Mouse (Mus musculus): ENCODE data around the gene Frmd4b. TPM values are rescaled to one million over a fixed set of nuclear protein-coding genes. Genes with fewer than 3 reads are reported as not detected.

Gene Frmd4b
- 7.6 and 8.3 TPM in 2 replicates for polyA plus RNA-seq (2015; fragmentation: Nextera tagmentation; extraction: Ambion mirVana)

DNA sequence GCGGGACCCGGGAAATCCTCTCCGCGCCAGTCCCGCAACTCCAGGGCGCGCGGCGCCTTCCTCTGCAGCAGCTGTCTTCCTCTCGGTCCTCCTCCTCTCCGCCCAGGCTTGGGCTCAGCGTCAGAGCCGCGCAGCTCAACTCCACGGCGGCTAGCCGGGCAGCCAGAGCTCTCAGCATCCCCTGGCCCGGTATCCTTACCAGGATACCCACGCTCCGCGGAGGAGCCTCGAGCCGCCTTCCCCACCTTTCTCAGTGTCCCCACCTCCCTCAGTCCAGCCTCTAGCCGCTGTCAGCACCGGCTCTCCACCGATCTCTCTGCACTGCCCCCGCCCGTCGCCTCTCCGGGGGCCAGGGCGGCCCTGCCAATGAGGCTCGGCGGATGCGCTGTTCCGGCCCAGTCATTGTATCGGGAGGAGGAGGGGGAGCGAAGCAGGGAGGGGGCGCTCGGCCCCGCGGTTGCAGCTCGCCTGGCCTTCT is at the start of gene Frmd4b:
Gene Frmd4b (minus strand): TSS at position 276 of the 478 bp plus-strand sequence.

DNA sequence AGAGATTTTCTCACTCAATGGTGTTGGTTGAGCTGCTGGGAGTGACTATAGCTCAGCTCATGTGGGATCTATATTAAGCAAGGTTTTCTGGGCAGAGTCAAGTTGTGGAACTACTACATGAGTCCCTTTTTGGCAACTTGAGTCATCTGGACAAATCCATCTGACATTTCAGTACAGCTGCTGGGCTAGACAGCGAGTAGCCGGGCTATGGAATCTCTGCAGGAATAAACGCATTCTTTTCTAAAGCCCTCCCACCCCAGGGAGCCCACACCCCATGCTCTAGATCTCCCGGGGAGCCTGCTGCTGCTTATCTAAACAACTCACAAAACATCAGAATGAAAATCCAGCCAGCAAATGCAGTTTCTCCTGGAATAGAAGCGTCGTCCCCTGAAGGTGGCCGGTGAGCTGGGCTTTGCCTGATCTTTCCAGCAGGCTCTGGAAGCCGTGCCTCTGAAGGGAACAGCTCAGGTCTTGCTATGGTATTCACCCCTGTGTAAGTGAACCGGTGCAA is 364.6 kb downstream of the Frmd4b start, which contains the start of gene Lmod3:
Gene Lmod3 (minus strand): TSS at position 49 of the 511 bp plus-strand sequence.

Other genes with a start within 250 kb of the Frmd4b start
- 2.7 and 2.9 TPM in 2 replicates for gene Mitf, start 189.5 kb upstream of the Frmd4b start, polyA plus RNA-seq (2015; fragmentation: Nextera tagmentation; extraction: Ambion mirVana)

Measured in skeletal muscle tissue, postnatal 0 days (tissue).